Mouse (Mus musculus) limb, embryonic 11.5 days (tissue): ENCODE measurements around the gene Tbc1d10b. TPM values are rescaled to one million over a fixed set of nuclear protein-coding genes. Genes with fewer than 3 reads are reported as not detected.

Experiments used
- ATAC-seq: fragments of 200-750 bp; cut with Nextera tagmentation; 2 replicates; pipeline ENCODE4 v1.8.0; 2017; ENCODE audit warnings: low read depth; ENCODE audit not compliant: insufficient number of reproducible peaks, low FRiP score, low TSS enrichment
- DNase-seq: peaks from one replicate; pipeline ENCODE4 v3.0.0-alpha.2; 2015; ENCODE audit warnings: low spot score
- H3K27ac ChIP-seq: fragments of 300-500 bp; sonication (generic); replicated peaks from 2 replicates; pipeline ENCODE4 v1.5.1; 2014; ENCODE audit warnings: low read depth, mild to moderate bottlenecking, low read length
- H3K27me3 ChIP-seq: fragments of 300-500 bp; sonication (generic); 2 replicates; pipeline ENCODE4 v1.6.1; 2014; ENCODE audit warnings: mild to moderate bottlenecking, low read length, mixed read lengths; ENCODE audit not compliant: control insufficient read depth, insufficient read depth
- H3K36me3 ChIP-seq: fragments of 300-500 bp; sonication (generic); 2 replicates; pipeline ENCODE4 v1.6.1; 2014; ENCODE audit warnings: mild to moderate bottlenecking, low read length, moderate library complexity, mixed read lengths; ENCODE audit not compliant: control insufficient read depth, insufficient read depth
- H3K4me1 ChIP-seq: fragments of 300-500 bp; sonication (generic); 2 replicates; pipeline ENCODE4 v1.6.1; 2014; ENCODE audit warnings: low read length, mixed read lengths; ENCODE audit not compliant: control insufficient read depth, insufficient read depth
- H3K4me2 ChIP-seq: fragments of 300-500 bp; sonication (generic); 2 replicates; pipeline ENCODE4 v1.6.1; 2014; ENCODE audit warnings: low read depth, mild to moderate bottlenecking, moderate library complexity; ENCODE audit not compliant: severe bottlenecking
- H3K4me3 ChIP-seq: fragments of 300-500 bp; sonication (generic); 2 replicates; pipeline ENCODE4 v1.5.1; 2014; ENCODE audit warnings: low read depth, low read length
- H3K9ac ChIP-seq: fragments of 300-500 bp; sonication (generic); 2 replicates; pipeline ENCODE4 v1.6.1; 2014; ENCODE audit warnings: mild to moderate bottlenecking, low read length
- H3K9me3 ChIP-seq: fragments of 300-500 bp; sonication (generic); 2 replicates; pipeline ENCODE4 v1.6.1; 2016; ENCODE audit warnings: low read length; ENCODE audit not compliant: control insufficient read depth
- WGBS: fragments of 180-500 bp; shearing (Covaris S2); extraction: QIAGEN DNeasy Blood & Tissue Kit; methylation state at CpG from one replicate; pipeline ENCODE4 v1.1.7; 2014; 5-methylcytosine and 5-hydroxymethylcytosine counted together
- polyA plus RNA-seq: library from polyadenylated mRNA; unstranded; fragments of >200 nt; fragmentation: Nextera tagmentation; extraction: Ambion mirVana; gene quantifications from 2 replicates; pipeline ENCODE4 v1.2.1, GENCODE M21; 2014

Tbc1d10b gene
- polyA plus RNA-seq, 1 experiment from 2014 or later = 24.8 TPM

GRCm38 (mm10) chr7:127165607-127166493 lies 42.4 kb downstream of the Tbc1d10b start:
- H3K9ac ChIP-seq = no peak overlapping the region
- no peaks in the 10 kb centered on the region for H3K4me1 ChIP-seq
- H3K36me3 ChIP-seq = no peaks in the 10 kb centered on the region
- no peak for DNase-seq
- no peak for ATAC-seq
- no peak overlapping the region for H3K27ac ChIP-seq
- WGBS = 88% methylated on average over 12 of the region's 12 CpGs
- no peak overlapping the region for H3K4me3 ChIP-seq
- no peaks in the 10 kb centered on the region for H3K9me3 ChIP-seq
- no peaks in the 10 kb centered on the region for H3K27me3 ChIP-seq
- H3K4me2 ChIP-seq = no peak overlapping the region

- Histone ChIP-seq H3K27ac (no peak overlapping the region), H3K9me3 (no peaks in the 10 kb centered on the region), H3K4me3 (no peak overlapping the region), H3K9ac (no peak overlapping the region), H3K27me3 (no peaks in the 10 kb centered on the region), H3K36me3 (no peaks in the 10 kb centered on the region), H3K4me2 (no peak overlapping the region), H3K4me1 (no peaks in the 10 kb centered on the region)
- 81% methylated on average over 4 of the region's 4 CpGs for WGBS
- DNase-seq (no peak), ATAC-seq (no peak)
Observed at GRCm38 (mm10) chr7:127164002-127164401, 44.3 kb downstream of the Tbc1d10b start.

GRCm38 (mm10) chr7:127162546-127162945 lies 45.7 kb downstream of the Tbc1d10b start:
- no peaks in the 10 kb centered on the region for H3K9me3 ChIP-seq
- H3K36me3 ChIP-seq = no peaks in the 10 kb centered on the region
- DNase-seq (no peak), ATAC-seq (no peak)
- no peaks in the 10 kb centered on the region for H3K27me3 ChIP-seq
- no peak overlapping the region for H3K4me3 ChIP-seq
- no peak overlapping the region for H3K9ac ChIP-seq
- H3K4me2 ChIP-seq = no peak overlapping the region
- 88% methylated on average over 5 of the region's 5 CpGs for WGBS
- no peaks in the 10 kb centered on the region for H3K4me1 ChIP-seq
- no peak overlapping the region for H3K27ac ChIP-seq

GRCm38 (mm10) chr7:127157548-127157947 lies 50.7 kb downstream of the Tbc1d10b start:
- H3K27ac ChIP-seq = no peak overlapping the region
- H3K4me2 ChIP-seq = no peak overlapping the region
- no peak overlapping the region for H3K4me3 ChIP-seq
- DNase-seq (no peak), ATAC-seq (no peak)
- H3K36me3 ChIP-seq = no peaks in the 10 kb centered on the region
- WGBS = 75% methylated on average over 4 of the region's 4 CpGs
- no peaks in the 10 kb centered on the region for H3K27me3 ChIP-seq
- H3K9me3 ChIP-seq = no peaks in the 10 kb centered on the region
- no peaks in the 10 kb centered on the region for H3K4me1 ChIP-seq
- no peak overlapping the region for H3K9ac ChIP-seq

GRCm38 (mm10) chr7:127153477-127153876 lies 54.8 kb downstream of the Tbc1d10b start:
- H3K27me3 ChIP-seq = no peaks in the 10 kb centered on the region
- H3K9ac ChIP-seq = no peak overlapping the region
- H3K36me3 ChIP-seq = no peaks in the 10 kb centered on the region
- no peak overlapping the region for H3K27ac ChIP-seq
- H3K4me1 ChIP-seq = no peaks in the 10 kb centered on the region
- H3K4me2 ChIP-seq = no peak overlapping the region
- ATAC-seq (no peak), DNase-seq (no peak)
- H3K9me3 ChIP-seq = no peaks in the 10 kb centered on the region
- H3K4me3 ChIP-seq = no peak overlapping the region
- 85% methylated on average over 3 of the region's 3 CpGs for WGBS

- no peaks in the 10 kb centered on the region for H3K27me3 ChIP-seq
- ATAC-seq (no peak), DNase-seq (no peak)
- WGBS = 92% methylated on average over 6 of the region's 6 CpGs
- no peak overlapping the region for H3K9ac ChIP-seq
- no peak overlapping the region for H3K4me3 ChIP-seq
- H3K27ac ChIP-seq = no peak overlapping the region
- H3K4me2 ChIP-seq = no peak overlapping the region
- H3K9me3 ChIP-seq = no peaks in the 10 kb centered on the region
- no peaks in the 10 kb centered on the region for H3K36me3 ChIP-seq
- no peaks in the 10 kb centered on the region for H3K4me1 ChIP-seq
Observed at GRCm38 (mm10) chr7:127152464-127152863, 55.8 kb downstream of the Tbc1d10b start.

GRCm38 (mm10) chr7:127147901-127148300 lies 60.4 kb downstream of the Tbc1d10b start:
- no peak for DNase-seq
- no peaks in the 10 kb centered on the region for H3K36me3 ChIP-seq

More at GRCm38 (mm10) chr7:127147901-127148300, 60.4 kb downstream of the Tbc1d10b start:
- no peaks in the 10 kb centered on the region for H3K4me1 ChIP-seq
- no peaks in the 10 kb centered on the region for H3K27me3 ChIP-seq
- H3K9me3 ChIP-seq = no peaks in the 10 kb centered on the region
- no peak overlapping the region for H3K27ac ChIP-seq
- no peak overlapping the region for H3K4me3 ChIP-seq
- H3K4me2 ChIP-seq = no peak overlapping the region
- 63% methylated on average over 3 of the region's 3 CpGs for WGBS
- ATAC-seq = no peak
- H3K9ac ChIP-seq = no peak overlapping the region
